Comparison of ENCODE assay signal across 8 mouse cellular contexts in the genomic region with DNA sequence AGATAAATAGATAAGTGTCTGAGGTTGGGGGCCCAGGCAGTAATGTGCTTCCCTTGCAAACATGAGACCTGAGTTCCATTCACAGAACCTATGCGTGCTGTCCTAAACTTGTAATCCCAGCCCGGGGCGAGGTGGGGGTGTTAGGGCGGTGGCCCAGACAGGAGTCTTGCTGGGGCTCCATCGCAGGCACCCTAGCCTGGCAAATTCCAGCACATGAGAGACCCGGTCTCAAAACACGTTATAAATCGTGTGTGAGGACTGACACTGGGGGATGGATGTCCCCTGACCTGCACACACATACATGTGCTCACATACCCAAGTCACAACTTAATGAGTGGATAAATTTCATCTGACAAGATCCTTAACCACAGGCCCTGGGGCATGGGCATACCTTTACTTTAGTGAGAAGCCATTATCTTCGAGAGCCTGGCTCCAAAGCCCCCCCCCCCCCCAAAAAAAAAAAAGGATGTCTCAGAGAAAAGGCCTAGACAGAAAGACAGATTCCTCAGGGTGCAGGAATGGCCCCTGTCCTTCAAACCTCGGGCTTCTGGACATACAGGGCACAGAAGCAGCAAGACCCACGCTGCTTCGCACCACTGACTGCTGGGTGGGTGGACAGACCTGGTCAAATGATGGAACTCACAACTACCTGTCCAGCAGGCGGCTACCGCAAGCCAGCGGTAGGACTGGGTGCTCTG. TPM values are rescaled to one million over a fixed set of nuclear protein-coding genes. Genes with fewer than 3 reads are reported as not detected.
DNase-seq lines count a peak whose midpoint lies in the region; ATAC-seq and TF ChIP-seq lines count a peak whose summit lies in the region.

No protein-coding gene starts in this region.

- H3K9ac ChIP-seq in liver, embryonic 11.5 days (ENCODE audit: low read depth, low read length), result peak overlapping the region; percentile 58

- H3K36me3 ChIP-seq in erythroblast, embryonic 14.5 days (ENCODE audit: control insufficient read depth), result no peaks in the 10 kb centered on the region
- H3K36me3 ChIP-seq in spleen, adult 2 months (ENCODE audit: control insufficient read depth, insufficient read depth, low read length), result no peaks in the 10 kb centered on the region
- H3K36me3 ChIP-seq in liver, embryonic 11.5 days (ENCODE audit: control insufficient read depth, insufficient read depth, low read length), result no peaks in the 10 kb centered on the region

- peak overlapping the region; percentile 67 for H3K4me3 ChIP-seq in erythroblast, embryonic 14.5 days (replicated peaks)
- peak overlapping the region; percentile 5; the same call in 1 of the 2 replicates for H3K4me3 ChIP-seq in spleen, adult 2 months (ENCODE audit: extremely low read depth, insufficient read depth, insufficient read length)
- H3K4me3 ChIP-seq in liver, embryonic 11.5 days (ENCODE audit: low read depth, low read length), result peak overlapping the region; percentile 43

- no peak for ATAC-seq in erythroblast, adult 5-6 weeks (replicated peaks; ENCODE audit: low FRiP score, poor library complexity, severe bottlenecking)
- peak; percentile 1; the same call in 1 of the 2 replicates for ATAC-seq in liver, embryonic 11.5 days (replicated peaks; ENCODE audit: low FRiP score)
- no peak for ATAC-seq in megakaryocyte progenitor cell, adult 5-6 weeks (replicated peaks; ENCODE audit: poor library complexity)

- no peak for DNase-seq in spleen, adult 2 months (ENCODE audit: low read depth in 1 of 2, low spot score in 2 of 2)
- no peak for DNase-seq in spleen, postnatal 36 days (ENCODE audit: low spot score in 2 of 2)
- DNase-seq in liver, embryonic 11.5 days (ENCODE audit: low spot score), result no peak
- DNase-seq in embryo, embryonic 11 days, result no peak
- DNase-seq in ovary, postnatal 36 days (ENCODE audit: low spot score), result no peak

- no peaks in the 10 kb centered on the region for H3K27me3 ChIP-seq in erythroblast, embryonic 14.5 days (ENCODE audit: control insufficient read depth)
- no peaks in the 10 kb centered on the region for H3K27me3 ChIP-seq in spleen, adult 2 months (ENCODE audit: control insufficient read depth, insufficient read depth, low read length)
- H3K27me3 ChIP-seq in liver, embryonic 11.5 days (replicated peaks; ENCODE audit: control insufficient read depth, insufficient read depth, low read length), result no peaks in the 10 kb centered on the region

- 59% methylated on average over 15 of the region's 15 CpGs for WGBS in spleen, adult 2 months
- WGBS in liver, embryonic 11.5 days, result 59% methylated on average over 15 of the region's 15 CpGs

- H3K4me1 ChIP-seq in erythroblast, embryonic 14.5 days (ENCODE audit: control insufficient read depth), result peaks cover 46% of the 10 kb centered on the region
- H3K4me1 ChIP-seq in spleen, adult 2 months (ENCODE audit: control insufficient read depth, insufficient read depth, insufficient read length), result peaks cover 3% of the 10 kb centered on the region; the same call in 1 of the 2 replicates
- peaks cover 23% of the 10 kb centered on the region for H3K4me1 ChIP-seq in liver, embryonic 11.5 days (replicated peaks; ENCODE audit: control insufficient read depth, insufficient read depth, low read length)

- H3K4me2 ChIP-seq in liver, embryonic 11.5 days, result peak overlapping the region; percentile 80

- no peak for TF ChIP-seq POLR2A in spleen, adult 2 months (IDR thresholded peaks at IDR 0.05; ENCODE audit: low read depth, low read length)

- H3K9me3 ChIP-seq in erythroblast, embryonic 14.5 days (ENCODE audit: control insufficient read depth, low read length), result no peaks in the 10 kb centered on the region
- no peaks in the 10 kb centered on the region for H3K9me3 ChIP-seq in liver, embryonic 11.5 days (ENCODE audit: control insufficient read depth, low read length)

- H3K27ac ChIP-seq in spleen, adult 2 months (ENCODE audit: insufficient read depth, low read length), result no peak overlapping the region
- H3K27ac ChIP-seq in liver, embryonic 11.5 days (ENCODE audit: low read depth, low read length), result no peak overlapping the region

- no peak for TF ChIP-seq CTCF in spleen, adult 2 months (IDR thresholded peaks at IDR 0.05; ENCODE audit: extremely low read depth, insufficient read depth, insufficient read length, insufficient replicate concordance)

RNA-seq across cellular contexts. Expression of a gene that starts 13.8 kb away (rescaled TPM):
- polyA plus RNA-seq in erythroblast, embryonic 14.5 days (2012), result 20.5 and 20.7 TPM in 2 replicates
- total RNA-seq in erythroblast, adult 5-6 weeks (2015; ENCODE audit: low replicate concordance), result 12.9 and 25.7 TPM in 2 replicates
- total RNA-seq in erythroblast, adult 5-6 weeks (2017; ENCODE audit: low replicate concordance), result 15.6 and 19.5 TPM in 2 replicates
- polyA plus RNA-seq in spleen, adult 2 months (2012; rRNA removed), result 24.9 and 30.8 TPM in 2 replicates
- polyA plus RNA-seq in liver, embryonic 11.5 days (2014; fragmentation: Nextera tagmentation; extraction: Ambion mirVana), result 75.9 and 77.1 TPM in 2 replicates
- total RNA-seq in megakaryocyte progenitor cell, adult 5-6 weeks (2015), result 45.5 and 47.6 TPM in 2 replicates
- total RNA-seq in megakaryocyte progenitor cell, adult 5-6 weeks (2017), result 26.2 and 28.0 TPM in 2 replicates

RNA-seq across cellular contexts. Expression of a gene that starts 14.1 kb away (rescaled TPM):
- polyA plus RNA-seq in erythroblast, embryonic 14.5 days (2012), result 33.6 and 58.0 TPM in 2 replicates
- 130 and 150 TPM in 2 replicates for total RNA-seq in erythroblast, adult 5-6 weeks (2015; ENCODE audit: low replicate concordance)
- total RNA-seq in erythroblast, adult 5-6 weeks (2017; ENCODE audit: low replicate concordance), result 47.5 and 77.4 TPM in 2 replicates
- 309 and 381 TPM in 2 replicates for polyA plus RNA-seq in spleen, adult 2 months (2012; rRNA removed)
- 468 and 475 TPM in 2 replicates for polyA plus RNA-seq in liver, embryonic 11.5 days (2014; fragmentation: Nextera tagmentation; extraction: Ambion mirVana)
- total RNA-seq in megakaryocyte progenitor cell, adult 5-6 weeks (2015), result 363 and 424 TPM in 2 replicates
- total RNA-seq in megakaryocyte progenitor cell, adult 5-6 weeks (2017), result 324 and 345 TPM in 2 replicates

RNA-seq across cellular contexts. Expression of a gene that starts 30.6 kb away (rescaled TPM):
- polyA plus RNA-seq in erythroblast, embryonic 14.5 days (2012), result 7.9 and 10.0 TPM in 2 replicates
- total RNA-seq in erythroblast, adult 5-6 weeks (2015; ENCODE audit: low replicate concordance), result 4.4 and 16.7 TPM in 2 replicates
- 5.2 and 8.6 TPM in 2 replicates for total RNA-seq in erythroblast, adult 5-6 weeks (2017; ENCODE audit: low replicate concordance)
- 27.7 and 32.5 TPM in 2 replicates for polyA plus RNA-seq in spleen, adult 2 months (2012; rRNA removed)
- 113 and 114 TPM in 2 replicates for polyA plus RNA-seq in liver, embryonic 11.5 days (2014; fragmentation: Nextera tagmentation; extraction: Ambion mirVana)
- 14.7 and 19.0 TPM in 2 replicates for total RNA-seq in megakaryocyte progenitor cell, adult 5-6 weeks (2015)
- 14.3 and 17.8 TPM in 2 replicates for total RNA-seq in megakaryocyte progenitor cell, adult 5-6 weeks (2017)

RNA-seq across cellular contexts. Expression of a gene that starts 44.6 kb away (rescaled TPM):
- polyA plus RNA-seq in erythroblast, embryonic 14.5 days (2012), result 0.01 and 0.02 TPM in 2 replicates
- 0.21 TPM in 1 of 2 replicates, not detected in the other for total RNA-seq in erythroblast, adult 5-6 weeks (2015; ENCODE audit: low replicate concordance)
- 0.56 and 0.60 TPM in 2 replicates for total RNA-seq in erythroblast, adult 5-6 weeks (2017; ENCODE audit: low replicate concordance)
- 2.3 TPM in 2 replicates for polyA plus RNA-seq in spleen, adult 2 months (2012; rRNA removed)
- 0.49 and 0.53 TPM in 2 replicates for polyA plus RNA-seq in liver, embryonic 11.5 days (2014; fragmentation: Nextera tagmentation; extraction: Ambion mirVana)
- 0.10 TPM in 1 of 2 replicates, not detected in the other for total RNA-seq in megakaryocyte progenitor cell, adult 5-6 weeks (2015)
- 0.87 and 1.6 TPM in 2 replicates for total RNA-seq in megakaryocyte progenitor cell, adult 5-6 weeks (2017)

RNA-seq across cellular contexts. Expression of a gene that starts 55.4 kb away (rescaled TPM):
- polyA plus RNA-seq in erythroblast, embryonic 14.5 days (2012), result 76.6 and 87.5 TPM in 2 replicates
- 49.8 and 57.9 TPM in 2 replicates for total RNA-seq in erythroblast, adult 5-6 weeks (2015; ENCODE audit: low replicate concordance)
- total RNA-seq in erythroblast, adult 5-6 weeks (2017; ENCODE audit: low replicate concordance), result 59.0 and 89.2 TPM in 2 replicates
- polyA plus RNA-seq in spleen, adult 2 months (2012; rRNA removed), result 169 and 246 TPM in 2 replicates
- 321 and 354 TPM in 2 replicates for polyA plus RNA-seq in liver, embryonic 11.5 days (2014; fragmentation: Nextera tagmentation; extraction: Ambion mirVana)
- 158 and 163 TPM in 2 replicates for total RNA-seq in megakaryocyte progenitor cell, adult 5-6 weeks (2015)
- 252 and 255 TPM in 2 replicates for total RNA-seq in megakaryocyte progenitor cell, adult 5-6 weeks (2017)

Comparison
In these comparisons a context has a peak if more than half of its experiments do, and no peak if none do; other contexts are left out.
1. H3K4me3 ChIP-seq: peak in every context shown above with its lines; median percentile 67 in erythroblast, embryonic 14.5 days; 43 in liver, embryonic 11.5 days; 5 in spleen, adult 2 months.